Mouse (Mus musculus) forebrain, postnatal 0 days (tissue): ENCODE measurements around the gene Nyap2. TPM values are rescaled to one million over a fixed set of nuclear protein-coding genes. Genes with fewer than 3 reads are reported as not detected.

Experiments used
- ATAC-seq: fragments of 200-750 bp; cut with Nextera tagmentation; 2 replicates; pipeline ENCODE4 v1.8.0; 2017; ENCODE audit warnings: mild to moderate bottlenecking, moderate library complexity
- DNase-seq: peaks from one replicate; pipeline ENCODE4 v3.0.0-alpha.2; 2015
- H3K27ac ChIP-seq: fragments of 300-500 bp; sonication (generic); 2 replicates; pipeline ENCODE4 v1.5.1; 2014; ENCODE audit warnings: low read depth, mild to moderate bottlenecking, antibody characterized with exemption, low read length, moderate library complexity, mixed read lengths
- H3K27me3 ChIP-seq: fragments of 300-500 bp; sonication (generic); 2 replicates; pipeline ENCODE4 v1.6.1; 2014; ENCODE audit warnings: mild to moderate bottlenecking, low read length, mixed read lengths; ENCODE audit not compliant: insufficient read depth
- H3K36me3 ChIP-seq: fragments of 300-500 bp; sonication (generic); 2 replicates; pipeline ENCODE4 v1.6.1; 2014; ENCODE audit warnings: mild to moderate bottlenecking, moderate library complexity; ENCODE audit not compliant: insufficient read depth
- H3K4me1 ChIP-seq: fragments of 300-500 bp; sonication (generic); 2 replicates; pipeline ENCODE4 v1.6.1; 2014; ENCODE audit warnings: antibody characterized with exemption; ENCODE audit not compliant: insufficient read depth
- H3K4me2 ChIP-seq: fragments of 300-500 bp; sonication (generic); 2 replicates; pipeline ENCODE4 v1.6.1; 2014; ENCODE audit warnings: low read depth, mild to moderate bottlenecking, moderate library complexity
- H3K4me3 ChIP-seq: fragments of 300-500 bp; sonication (generic); 2 replicates; pipeline ENCODE4 v1.5.1; 2014; ENCODE audit warnings: low read depth, low read length, mixed read lengths
- H3K9ac ChIP-seq: fragments of 300-500 bp; sonication (generic); 2 replicates; pipeline ENCODE4 v1.6.1; 2014; ENCODE audit warnings: mild to moderate bottlenecking
- H3K9me3 ChIP-seq: fragments of 300-500 bp; sonication (generic); 2 replicates; pipeline ENCODE4 v1.6.1; 2016; ENCODE audit warnings: low read length
- CTCF ChIP-seq: sonication (generic); IDR thresholded peaks from 2 replicates; pipeline ENCODE4 v1.5.1; 2016; ENCODE audit warnings: antibody characterized with exemption, control low read depth, low read depth
- WGBS: fragments of 180-500 bp; shearing (Covaris S2); extraction: QIAGEN DNeasy Blood & Tissue Kit; methylation state at CpG from one replicate; pipeline ENCODE4 v1.1.7; 2014; 5-methylcytosine and 5-hydroxymethylcytosine counted together
- polyA plus RNA-seq: library from polyadenylated mRNA; unstranded; fragments of >200 nt; fragmentation: Nextera tagmentation; extraction: Ambion mirVana; gene quantifications from 2 replicates; pipeline ENCODE4 v1.2.1, GENCODE M21; 2015
- total RNA-seq: library from RNA; depleted of rRNA; stranded (reverse); fragments of >200 nt; gene quantifications from 2 replicates; pipeline ENCODE4 v1.2.3, GENCODE M21; 2014

Nyap2 gene
- total and polyA plus RNA-seq, 2 experiments from 2014 or later: 6.3 to 32.8 TPM

DNA sequence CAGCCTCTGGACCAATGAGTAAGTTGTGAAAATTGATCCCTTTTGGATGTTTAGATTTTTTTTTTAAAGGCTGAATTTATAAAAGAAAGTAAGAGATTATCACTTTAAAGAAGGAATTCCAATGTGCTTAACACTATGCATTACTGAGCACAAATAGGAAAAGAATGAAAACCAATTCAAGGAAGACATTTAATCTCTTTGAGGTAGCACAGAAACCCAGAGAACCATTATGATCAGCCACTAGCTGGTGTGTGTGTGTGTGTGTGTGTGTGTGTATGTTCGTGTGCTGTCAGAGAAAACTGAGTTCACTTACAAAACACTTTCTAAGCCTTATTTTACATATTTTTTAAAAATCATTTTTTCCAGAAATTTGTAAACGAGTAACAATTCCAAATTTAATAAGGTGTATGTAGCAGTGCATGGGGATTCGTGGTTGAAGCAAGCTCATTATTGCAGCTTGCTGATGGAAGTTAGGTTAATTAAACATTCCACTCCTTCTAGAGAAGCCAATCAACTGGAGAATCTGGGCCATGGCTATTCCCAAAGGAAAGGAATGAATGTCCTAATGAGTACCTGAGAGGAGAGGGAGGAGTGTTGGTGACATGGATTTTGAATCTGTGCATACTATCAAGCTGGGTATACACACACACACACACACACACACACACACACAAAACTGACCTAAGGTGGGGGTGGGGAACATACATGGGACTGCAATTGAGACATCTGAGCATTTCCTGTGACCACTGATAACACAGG is 171.9 kb downstream of the Nyap2 start:
- WGBS: 33% methylated on average over 3 of the region's 3 CpGs
- Histone ChIP-seq H3K9ac (no peak overlapping the region), H3K4me1 (no peaks in the 10 kb centered on the region), H3K27ac (no peak overlapping the region), H3K36me3 (no peaks in the 10 kb centered on the region), H3K4me2 (no peak overlapping the region), H3K4me3 (no peak overlapping the region), H3K27me3 (no peaks in the 10 kb centered on the region), H3K9me3 (no peaks in the 10 kb centered on the region)
- DNase-seq: no peak
- TF ChIP-seq CTCF: no peak
- ATAC-seq: no peak

DNA sequence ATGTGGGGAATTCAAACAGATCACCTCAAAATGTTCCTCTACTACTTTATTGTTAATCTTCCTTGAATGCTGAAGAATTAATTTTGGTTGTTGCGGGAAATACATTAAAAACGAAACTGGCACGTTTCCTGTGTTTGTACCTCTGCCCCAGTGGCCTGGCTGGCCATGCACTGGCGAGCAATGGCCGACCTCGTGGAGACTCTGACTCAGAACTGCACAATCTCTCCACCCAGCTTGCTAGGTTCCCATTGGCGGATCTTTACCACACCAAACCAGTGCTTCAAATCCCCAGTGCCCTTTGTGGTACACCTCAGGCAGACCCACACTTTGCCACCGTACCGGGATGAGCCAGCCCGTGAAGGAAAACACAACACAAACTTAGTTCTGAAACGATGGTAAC is 173.3 kb downstream of the Nyap2 start:
- no peaks in the 10 kb centered on the region for H3K9me3 ChIP-seq
- H3K4me1 ChIP-seq: no peaks in the 10 kb centered on the region
- no peak overlapping the region for H3K4me3 ChIP-seq
- no peak overlapping the region for H3K27ac ChIP-seq
- H3K9ac ChIP-seq: no peak overlapping the region
- no peak for TF ChIP-seq CTCF
- WGBS: 93% methylated on average over 11 of the region's 11 CpGs
- DNase-seq: no peak
- H3K36me3 ChIP-seq: no peaks in the 10 kb centered on the region
- no peak overlapping the region for H3K4me2 ChIP-seq
- H3K27me3 ChIP-seq: no peaks in the 10 kb centered on the region
- no peak for ATAC-seq

DNA sequence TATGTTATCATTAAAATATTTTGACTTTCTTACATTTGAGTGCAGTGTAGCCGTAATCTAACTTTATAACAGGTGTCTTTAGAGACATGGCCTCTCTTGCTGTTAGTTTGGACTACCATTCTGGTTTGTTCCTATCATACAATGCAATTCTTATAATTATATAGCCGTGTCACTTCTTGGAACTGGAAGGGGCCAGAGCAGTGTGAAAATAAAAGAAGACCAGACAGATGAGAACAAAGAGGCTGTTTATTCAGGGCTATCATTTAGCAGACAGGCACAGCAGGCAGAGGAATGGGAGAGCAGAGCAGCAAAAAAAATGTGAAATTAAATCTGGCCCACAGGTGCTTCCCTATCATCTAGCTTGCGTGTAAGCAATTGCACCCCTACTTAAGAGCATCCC is 189.7 kb downstream of the Nyap2 start:
- TF ChIP-seq CTCF: no peak
- WGBS: 43% methylated on average over 3 of the region's 3 CpGs
- H3K4me2 ChIP-seq: no peak overlapping the region
- no peak overlapping the region for H3K9ac ChIP-seq
- no peak overlapping the region for H3K27ac ChIP-seq
- H3K4me3 ChIP-seq: no peak overlapping the region
- no peak for DNase-seq
- H3K36me3 ChIP-seq: peaks cover 12% of the 10 kb centered on the region
- ATAC-seq: peak; percentile 5; the same call in 1 of the 2 replicates
- no peaks in the 10 kb centered on the region for H3K4me1 ChIP-seq
- H3K27me3 ChIP-seq: no peaks in the 10 kb centered on the region
- no peaks in the 10 kb centered on the region for H3K9me3 ChIP-seq

DNA sequence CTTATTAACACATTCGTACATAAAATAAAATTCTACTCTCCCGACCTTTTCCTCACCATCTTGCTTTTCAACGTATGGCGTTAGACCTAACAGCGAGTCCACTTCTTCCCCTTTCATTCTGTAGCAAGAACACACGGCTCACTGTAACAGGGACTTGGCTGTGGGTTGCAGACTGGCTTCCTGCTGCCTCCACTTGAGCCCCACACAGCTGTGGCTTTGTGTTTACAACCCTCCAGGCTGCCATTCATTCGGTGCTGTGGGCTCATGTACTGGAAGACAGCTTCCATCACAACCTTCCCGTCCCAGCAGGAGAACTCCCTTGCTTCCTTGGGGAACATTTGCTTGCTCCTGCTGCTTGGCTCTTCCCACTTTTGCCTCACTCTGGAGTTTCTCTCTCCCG is 204.2 kb downstream of the Nyap2 start:
- no peak overlapping the region for H3K4me3 ChIP-seq
- ATAC-seq (peak; percentile 86), DNase-seq (peak; percentile 26)
- no peaks in the 10 kb centered on the region for H3K27me3 ChIP-seq
- no peak overlapping the region for H3K27ac ChIP-seq
- WGBS: 41% methylated on average over 9 of the region's 9 CpGs
- TF ChIP-seq CTCF: no peak
- no peak overlapping the region for H3K4me2 ChIP-seq
- no peaks in the 10 kb centered on the region for H3K4me1 ChIP-seq
- H3K36me3 ChIP-seq: no peaks in the 10 kb centered on the region
- no peaks in the 10 kb centered on the region for H3K9me3 ChIP-seq
- H3K9ac ChIP-seq: no peak overlapping the region

DNA sequence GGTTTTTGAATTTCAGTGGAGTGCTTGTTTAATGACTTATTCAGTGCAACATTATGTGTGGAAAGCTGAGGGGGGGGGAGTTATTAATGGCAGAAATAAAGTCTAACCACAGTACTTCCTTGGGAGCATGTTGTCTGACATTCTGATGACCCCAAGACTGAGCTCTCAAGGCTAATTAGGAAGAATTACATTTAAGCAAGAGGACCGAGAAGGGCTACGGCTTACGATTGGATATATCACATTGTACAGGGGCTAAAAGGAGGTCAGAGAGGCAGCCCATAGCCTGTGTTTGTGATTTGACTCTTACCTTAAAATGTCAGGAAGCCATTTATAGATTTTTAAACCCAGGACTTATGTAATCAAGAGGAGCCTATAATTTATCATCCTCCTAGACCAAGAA is 208.9 kb downstream of the Nyap2 start:
- ATAC-seq: no peak
- no peak for DNase-seq
- no peak overlapping the region for H3K9ac ChIP-seq
- 66% methylated on average over 3 of the region's 3 CpGs for WGBS
- H3K4me1 ChIP-seq: no peaks in the 10 kb centered on the region
- no peaks in the 10 kb centered on the region for H3K27me3 ChIP-seq
- H3K4me2 ChIP-seq: no peak overlapping the region
- no peaks in the 10 kb centered on the region for H3K36me3 ChIP-seq
- H3K27ac ChIP-seq: no peak overlapping the region
- H3K9me3 ChIP-seq: no peaks in the 10 kb centered on the region
- TF ChIP-seq CTCF: no peak
- no peak overlapping the region for H3K4me3 ChIP-seq

DNA sequence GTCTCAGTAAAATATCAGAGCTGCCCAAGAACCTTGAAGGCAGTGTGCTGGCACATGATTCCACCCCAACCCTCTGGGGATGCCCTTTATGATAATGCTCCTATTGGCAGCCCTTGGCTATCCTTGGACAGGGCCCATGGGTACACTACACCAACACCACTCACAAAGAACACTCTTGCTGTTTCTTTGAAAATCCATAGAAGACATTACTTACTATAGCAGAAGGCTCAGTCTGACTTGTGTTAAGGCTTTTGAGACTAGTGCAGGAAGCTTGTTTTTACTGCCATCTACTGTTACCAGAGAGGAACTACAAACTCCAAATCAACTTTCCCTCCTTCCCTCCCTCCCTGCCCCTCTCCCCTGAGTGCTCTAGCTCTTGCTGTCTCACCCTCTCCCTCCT is 210.3 kb downstream of the Nyap2 start:
- TF ChIP-seq CTCF: peak; percentile 87
- H3K27ac ChIP-seq: no peak overlapping the region
- no peak overlapping the region for H3K4me3 ChIP-seq
- no peaks in the 10 kb centered on the region for H3K36me3 ChIP-seq
- ATAC-seq (peak; percentile 91), DNase-seq (peak; percentile 71)
- H3K4me1 ChIP-seq: no peaks in the 10 kb centered on the region
- no peaks in the 10 kb centered on the region for H3K9me3 ChIP-seq
- no peak overlapping the region for H3K4me2 ChIP-seq
- H3K27me3 ChIP-seq: no peaks in the 10 kb centered on the region
- H3K9ac ChIP-seq: no peak overlapping the region

DNA sequence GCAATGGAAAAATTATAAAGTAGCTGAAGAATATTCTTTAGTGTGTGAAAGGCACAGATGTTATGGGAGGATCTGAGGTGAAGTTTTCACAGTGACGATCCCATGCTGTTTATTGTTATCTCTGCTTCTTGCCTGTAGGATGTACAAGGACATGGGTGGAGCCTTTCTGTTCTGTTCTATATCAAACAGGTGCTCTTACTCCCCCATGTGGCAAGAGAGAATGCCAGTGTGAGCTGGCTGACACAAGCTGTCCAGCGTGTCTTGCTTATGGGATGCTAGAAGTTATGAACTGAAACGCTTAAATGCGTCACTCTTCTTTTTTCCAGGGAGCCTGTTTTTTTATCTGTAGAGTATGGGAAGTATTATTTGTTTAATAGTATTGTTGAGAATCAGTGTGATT is 224.0 kb downstream of the Nyap2 start:
- WGBS: 45% methylated on average over 4 of the region's 4 CpGs
- ATAC-seq: peak; percentile 68
- peak; percentile 69 for TF ChIP-seq CTCF

More for the DNA sequence above, 224.0 kb downstream of the Nyap2 start:
- no peak overlapping the region for H3K27ac ChIP-seq
- H3K4me1 ChIP-seq: no peaks in the 10 kb centered on the region
- H3K9me3 ChIP-seq: no peaks in the 10 kb centered on the region
- no peaks in the 10 kb centered on the region for H3K36me3 ChIP-seq
- no peak overlapping the region for H3K4me3 ChIP-seq
- DNase-seq: peak; percentile 56
- no peak overlapping the region for H3K4me2 ChIP-seq
- H3K9ac ChIP-seq: no peak overlapping the region
- H3K27me3 ChIP-seq: no peaks in the 10 kb centered on the region
